Comparison of ENCODE assay signal across 18 mouse cellular contexts in the genomic region with DNA sequence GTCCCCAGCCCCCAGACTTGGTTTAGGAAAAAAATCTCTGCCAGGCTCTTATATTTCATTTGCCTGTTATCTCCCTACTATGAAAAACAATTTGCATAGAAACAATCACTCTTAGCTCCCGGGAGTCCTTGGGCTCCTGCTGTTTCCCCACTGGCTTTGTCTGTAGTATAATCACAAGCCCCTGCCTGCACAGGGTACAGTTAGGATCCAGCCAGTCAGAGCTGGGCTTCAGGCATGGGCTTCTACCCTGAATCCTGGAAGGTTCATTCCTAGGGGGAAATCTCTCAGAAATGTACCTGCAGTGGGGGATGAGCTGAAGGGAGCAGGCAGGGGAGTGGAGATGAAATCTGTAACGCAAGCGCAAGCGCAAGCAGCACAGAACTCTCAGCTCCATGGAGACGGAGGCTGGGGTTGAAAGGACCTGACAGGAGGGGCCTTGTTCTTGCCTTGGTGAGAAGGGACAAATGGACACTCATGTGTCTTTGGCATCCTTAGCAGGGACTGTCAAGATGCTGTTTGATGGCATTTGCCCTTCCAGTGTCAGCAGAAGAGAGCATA. TPM values are rescaled to one million over a fixed set of nuclear protein-coding genes. Genes with fewer than 3 reads are reported as not detected.
A peak's percentile ranks its signal among the peaks of the same experiment; 100 is the strongest.
DNase-seq lines count a peak whose midpoint lies in the region; ATAC-seq lines count a peak whose summit lies in the region.
"Had no signal": no experiment of that assay in that cellular context is flagged by ENCODE, and none has a peak within 500 bp of the region (broad histone marks: within the 10 kb centered on the region; RNA-seq: fewer than 3 reads in every experiment).

No protein-coding gene starts in this region.

- H3K36me3 ChIP-seq in neural tube, embryonic 11.5 days (ENCODE audit: control insufficient read depth, insufficient read depth, low read length), result no peaks in the 10 kb centered on the region
- no peaks in the 10 kb centered on the region for H3K36me3 ChIP-seq in hindbrain, embryonic 15.5 days
- no peaks in the 10 kb centered on the region for H3K36me3 ChIP-seq in midbrain, embryonic 16.5 days (ENCODE audit: control insufficient read depth, insufficient read depth, low read length)
- H3K36me3 ChIP-seq: embryonic facial prominence, embryonic 15.5 days; heart, embryonic 13.5 days had no signal

- H3K4me1 ChIP-seq in neural tube, embryonic 11.5 days (ENCODE audit: control insufficient read depth, insufficient read depth, low read length), result peaks cover 4% of the 10 kb centered on the region; the same call in 1 of the 2 replicates
- H3K4me1 ChIP-seq in hindbrain, embryonic 15.5 days (replicated peaks), result peaks cover 20% of the 10 kb centered on the region
- peaks cover 19% of the 10 kb centered on the region for H3K4me1 ChIP-seq in midbrain, embryonic 16.5 days (ENCODE audit: control insufficient read depth, insufficient read depth, low read length)

- DNase-seq in neural tube, embryonic 11.5 days (ENCODE audit: low spot score), result no peak
- no peak for DNase-seq in neural tube, embryonic 10.5 days (ENCODE audit: extremely low spot score, low spot score)
- DNase-seq in layer of hippocampus, adult 11-12 months (ENCODE audit: low spot score), result no peak
- DNase-seq in cerebellum, postnatal 25 days, result no peak
- no peak for DNase-seq in kidney, postnatal 4 days
- no peak for DNase-seq in urinary bladder, postnatal 10 days (ENCODE audit: low spot score)
- DNase-seq: kidney, adult 18-20 months; right cerebral cortex, adult 18-20 months; spleen, adult 18-20 months; thymus, postnatal 25 days had no signal

- no peaks in the 10 kb centered on the region for H3K27me3 ChIP-seq in neural tube, embryonic 11.5 days (ENCODE audit: control insufficient read depth, insufficient read depth, low read length)
- no peaks in the 10 kb centered on the region for H3K27me3 ChIP-seq in hindbrain, embryonic 15.5 days
- no peaks in the 10 kb centered on the region for H3K27me3 ChIP-seq in midbrain, embryonic 16.5 days (ENCODE audit: control insufficient read depth, insufficient read depth, low read depth, low read length)
- H3K27me3 ChIP-seq: embryonic facial prominence, embryonic 15.5 days; heart, embryonic 13.5 days had no signal

- 43% methylated on average over 5 of the region's 5 CpGs for WGBS in neural tube, embryonic 11.5 days
- 19% methylated on average over 5 of the region's 5 CpGs for WGBS in hindbrain, embryonic 15.5 days
- 4% methylated on average over 5 of the region's 5 CpGs for WGBS in midbrain, embryonic 16.5 days

- no peak for ATAC-seq in neural tube, embryonic 11.5 days (ENCODE audit: insufficient read depth, low FRiP score, low TSS enrichment)
- ATAC-seq in hindbrain, embryonic 15.5 days (ENCODE audit: low FRiP score, low read depth), result peak; percentile 55; the same call in 1 of the 2 replicates
- ATAC-seq in midbrain, embryonic 16.5 days, result peak; percentile 65; the same call in 1 of the 2 replicates
- ATAC-seq: lung, postnatal 0 days had no signal

- no peak overlapping the region for H3K4me2 ChIP-seq in neural tube, embryonic 11.5 days (ENCODE audit: low read depth)
- H3K4me2 ChIP-seq in hindbrain, embryonic 15.5 days, result peak overlapping the region; percentile 6; the same call in 1 of the 2 replicates
- H3K4me2 ChIP-seq in midbrain, embryonic 16.5 days (ENCODE audit: low read length), result peak overlapping the region; percentile 14
- H3K4me2 ChIP-seq: embryonic facial prominence, embryonic 15.5 days; heart, embryonic 13.5 days had no signal

- H3K27ac ChIP-seq in neural tube, embryonic 11.5 days (ENCODE audit: low read depth, low read length), result 0 out of 2 replicates have a peak overlapping the region, but pooled peaks have one; percentile 29
- H3K27ac ChIP-seq in hindbrain, embryonic 15.5 days (replicated peaks), result peak overlapping the region; percentile 64
- peak overlapping the region; percentile 71 for H3K27ac ChIP-seq in midbrain, embryonic 16.5 days (ENCODE audit: low read length)
- H3K27ac ChIP-seq: embryonic facial prominence, embryonic 15.5 days; heart, embryonic 13.5 days; left cerebral cortex, adult 2 months; liver, embryonic 14.5 days; stomach, postnatal 0 days had no signal

- H3K9me3 ChIP-seq in neural tube, embryonic 11.5 days (ENCODE audit: control insufficient read depth, low read length), result no peaks in the 10 kb centered on the region
- no peaks in the 10 kb centered on the region for H3K9me3 ChIP-seq in hindbrain, embryonic 15.5 days
- peaks cover 3% of the 10 kb centered on the region; the same call in 1 of the 2 replicates for H3K9me3 ChIP-seq in midbrain, embryonic 16.5 days (replicated peaks; ENCODE audit: control insufficient read depth, low read length, poor library complexity, severe bottlenecking)
- H3K9me3 ChIP-seq: embryonic facial prominence, embryonic 15.5 days; heart, embryonic 13.5 days had no signal

- no peak overlapping the region for H3K9ac ChIP-seq in neural tube, embryonic 11.5 days (ENCODE audit: low read length)
- no peak overlapping the region for H3K9ac ChIP-seq in hindbrain, embryonic 15.5 days
- H3K9ac ChIP-seq in midbrain, embryonic 16.5 days (ENCODE audit: low read depth, low read length), result peak overlapping the region; percentile 45; the same call in 1 of the 2 replicates
- H3K9ac ChIP-seq: embryonic facial prominence, embryonic 15.5 days; heart, embryonic 13.5 days; liver, embryonic 14.5 days had no signal

- H3K4me3 ChIP-seq in neural tube, embryonic 11.5 days (ENCODE audit: low read depth, low read length), result no peak overlapping the region
- no peak overlapping the region for H3K4me3 ChIP-seq in hindbrain, embryonic 15.5 days
- H3K4me3 ChIP-seq in midbrain, embryonic 16.5 days (ENCODE audit: low read depth, low read length), result no peak overlapping the region
- H3K4me3 ChIP-seq: embryonic facial prominence, embryonic 15.5 days; heart, embryonic 13.5 days; left cerebral cortex, adult 2 months had no signal

RNA-seq across cellular contexts. Expression of a gene that starts 33.7 kb away (rescaled TPM):
- 3.1 and 4.2 TPM in 2 replicates for polyA plus RNA-seq in neural tube, embryonic 11.5 days (2014; fragmentation: Nextera tagmentation; extraction: Ambion mirVana)
- polyA plus RNA-seq in hindbrain, embryonic 15.5 days (2015; fragmentation: Nextera tagmentation; extraction: Ambion mirVana), result 12.5 and 13.1 TPM in 2 replicates
- polyA plus RNA-seq in midbrain, embryonic 16.5 days (2015; fragmentation: Nextera tagmentation; extraction: Ambion mirVana), result 14.6 and 15.4 TPM in 2 replicates
